Mouse (Mus musculus) c-Kit-negative CD71-positive TER-119-positive erythroid progenitor cells, embryonic 14.5 days (primary cell): ENCODE measurements around the gene Rnps1.

Experiments
- DNase-seq: peaks from one replicate; pipeline ENCODE4 v3.0.0-alpha.2; 2013; ENCODE audit warnings: low read depth, low spot score

Rnps1 gene

DNA sequence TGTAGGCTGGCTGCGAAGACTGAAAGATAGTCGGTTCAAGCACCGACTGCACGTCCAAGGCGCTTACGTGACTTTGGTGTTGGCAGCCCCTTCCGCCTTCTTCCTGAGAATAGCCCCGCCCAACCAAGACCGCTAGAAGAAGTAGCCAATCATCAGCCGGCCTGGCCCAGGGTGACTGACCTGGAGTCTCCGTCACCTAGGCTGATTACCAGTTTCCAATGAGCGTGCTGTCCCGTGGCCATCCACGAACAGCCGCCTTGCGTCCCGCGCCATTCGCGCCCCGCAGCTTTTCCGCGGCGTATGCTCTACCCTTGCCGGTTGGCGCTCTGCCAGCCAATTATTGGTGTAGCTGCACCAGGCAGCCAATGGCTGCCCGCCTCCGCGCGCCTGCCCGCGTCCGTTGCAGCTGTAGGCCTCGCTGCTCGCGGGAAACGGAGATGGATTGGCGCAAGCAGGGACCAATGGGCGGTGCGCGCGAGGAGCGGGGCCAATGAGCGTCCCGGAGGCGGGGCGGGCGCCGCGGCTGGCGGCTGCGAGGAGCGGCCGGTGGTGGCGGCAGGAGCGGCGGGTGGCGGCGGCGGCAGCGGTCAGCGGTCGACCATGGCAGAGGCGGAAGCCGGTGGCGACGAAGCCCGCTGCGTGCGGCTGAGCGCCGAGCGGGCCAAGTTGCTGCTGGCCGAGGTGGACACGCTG, 55.7 kb downstream of the Rnps1 start, which contains the start of the genes E4f1 and Pgp:
Gene E4f1 (minus strand): TSS at position 404 of the 693 bp plus-strand sequence.
Gene Pgp (plus strand): TSS at position 483 of the 693 bp plus-strand sequence.
- peak; percentile 96 for DNase-seq

GRCm38 (mm10) chr17:24470701-24471527, 56.5 kb downstream of the Rnps1 start:
- no peak for DNase-seq

- DNase-seq = no peak
These were observed 58.1 kb downstream of the Rnps1 start for GRCm38 (mm10) chr17:24472512-24472911.

- DNase-seq = no peak
These were observed 59.4 kb downstream of the Rnps1 start, which contains the start of gene Bricd5 for GRCm38 (mm10) chr17:24473612-24474275. Gene Bricd5, plus strand, starts transcription at chr17:24473884.

- DNase-seq = no peak
These were observed 60.2 kb downstream of the Rnps1 start for GRCm38 (mm10) chr17:24474557-24474956.
